Mouse (Mus musculus): ENCODE results near the gene Slc35c1. TPM values are rescaled to one million over a fixed set of nuclear protein-coding genes. Genes with fewer than 3 reads are reported as not detected.
A peak's percentile ranks its signal among the peaks of the same experiment; 100 is the strongest.

Gene Slc35c1
- total RNA-seq, 2 experiments from 2014 or later, result 5.4 to 6.0 TPM

DNA sequence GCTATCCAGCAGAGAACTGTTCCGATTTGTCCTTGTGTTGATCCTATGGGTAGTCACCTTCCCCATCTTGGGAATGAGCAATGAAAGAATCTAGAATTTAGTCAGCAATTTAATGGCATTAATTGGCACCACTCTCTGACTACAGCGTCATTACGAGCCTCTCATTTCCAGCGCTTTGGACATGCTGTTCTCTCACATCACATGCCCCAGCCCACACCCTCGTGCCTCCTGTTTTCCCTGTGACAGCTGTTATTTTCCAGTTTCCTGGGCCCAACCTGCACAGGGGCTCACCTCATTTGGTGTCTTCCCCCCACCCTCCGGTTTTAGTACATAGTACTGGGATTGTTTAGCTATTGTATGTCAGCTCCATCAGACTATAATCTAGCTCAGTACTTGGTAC lies 25.3 kb downstream of the Slc35c1 start:
- peak in 1 of 2 experiments; percentile 20 for DNase-seq

DNA sequence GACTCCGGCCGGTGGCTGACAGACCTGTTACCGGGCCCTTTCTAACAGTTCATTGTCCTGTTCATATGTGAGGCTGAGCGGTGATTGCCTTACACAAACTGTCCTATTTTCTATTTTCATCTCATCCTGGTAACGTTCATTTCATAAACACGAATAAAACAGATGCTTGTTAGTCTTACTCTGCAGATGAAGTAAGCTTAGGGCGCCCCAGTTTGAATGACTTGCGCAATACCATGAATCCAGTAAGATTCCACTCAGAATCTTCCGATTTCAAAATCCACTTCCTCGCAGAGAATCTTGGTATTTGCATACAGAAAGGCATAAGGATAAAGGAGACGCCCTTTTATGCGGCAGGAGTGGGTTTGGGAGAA lies 26.0 kb downstream of the Slc35c1 start:
- no peak for DNase-seq

DNA sequence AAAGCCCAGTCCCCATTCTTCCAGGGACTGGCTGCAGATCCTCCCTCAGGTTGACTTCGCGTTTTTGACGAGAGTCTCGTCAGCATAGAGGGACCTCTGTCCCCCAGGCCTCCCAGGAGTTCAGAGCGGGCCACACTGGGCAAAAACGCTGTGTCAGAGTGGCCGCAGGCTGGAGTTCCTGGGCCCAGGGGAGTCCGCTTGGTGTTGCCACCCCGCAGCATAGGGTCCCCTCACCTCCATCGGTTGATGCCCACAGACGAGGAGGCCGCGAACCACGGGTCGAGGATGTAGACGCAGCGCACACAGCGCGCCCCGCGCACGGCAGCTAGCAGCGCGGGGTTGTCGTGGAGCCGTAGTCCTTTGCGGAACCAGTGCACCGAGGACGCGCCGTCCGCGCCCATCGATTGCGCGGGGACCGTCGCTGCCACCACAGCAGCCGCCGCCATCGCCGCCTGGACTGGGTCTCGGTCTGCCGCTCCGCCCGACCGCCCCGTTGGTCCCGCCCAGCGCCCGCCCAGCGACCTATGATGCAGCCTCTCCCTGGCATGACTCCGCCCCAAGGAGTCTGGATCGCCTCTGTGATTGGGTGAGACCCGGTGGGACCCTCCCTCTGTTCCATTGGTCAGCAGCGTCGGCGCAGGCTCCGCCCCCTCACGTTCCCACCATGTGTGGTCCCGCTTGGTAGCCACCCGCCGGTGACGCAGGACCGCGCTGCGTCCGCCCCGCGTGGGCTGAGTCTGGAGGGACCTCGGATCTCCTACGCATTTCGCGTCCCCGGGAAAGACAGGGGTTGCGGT lies 26.6 kb downstream of the Slc35c1 start, which contains the start of gene Cry2:
Cry2 (minus strand) TSS at position 466 of the 797 bp plus-strand sequence.
- DNase-seq, result peak; percentile 98 to 99

- DNase-seq, result peak; percentile 71 to 80
Observed at GRCm38 (mm10) chr2:92432299-92433295, 27.7 kb downstream of the Slc35c1 start.

DNA sequence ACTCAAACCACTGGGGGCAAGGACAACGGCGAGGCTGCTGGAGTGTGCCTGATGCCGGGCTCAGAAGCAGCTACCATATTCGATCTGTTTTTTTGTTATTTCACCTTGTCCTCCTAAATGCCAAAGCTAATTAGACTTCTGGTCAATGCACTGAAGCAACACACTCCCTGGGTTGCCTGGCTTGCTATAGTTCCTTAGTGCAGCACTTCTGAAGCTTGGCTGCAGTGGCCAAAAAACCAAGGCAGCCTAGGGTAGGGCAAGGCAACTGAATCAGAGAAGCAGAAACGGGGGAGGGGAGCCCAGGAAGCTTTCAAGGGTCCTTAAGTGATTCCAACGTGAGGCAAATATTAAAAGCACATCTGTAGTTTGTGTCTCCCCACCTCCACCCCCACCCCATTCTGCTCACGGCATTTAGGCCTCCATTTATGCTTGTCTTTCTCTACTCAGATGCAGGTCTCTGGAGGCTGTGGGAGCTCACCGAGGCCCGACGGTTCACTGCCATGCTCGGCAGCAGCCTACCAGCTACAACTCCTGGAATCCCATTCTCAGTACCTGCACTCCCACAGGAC lies 28.6 kb downstream of the Slc35c1 start:
- DNase-seq, result peak in 1 of 2 experiments; percentile 27

- DNase-seq, result peak; percentile 76 to 82
Observed at GRCm38 (mm10) chr2:92430723-92431541, 29.4 kb downstream of the Slc35c1 start.

GRCm38 (mm10) chr2:92430089-92430488 lies 30.2 kb downstream of the Slc35c1 start:
- DNase-seq, result no peak

DNA sequence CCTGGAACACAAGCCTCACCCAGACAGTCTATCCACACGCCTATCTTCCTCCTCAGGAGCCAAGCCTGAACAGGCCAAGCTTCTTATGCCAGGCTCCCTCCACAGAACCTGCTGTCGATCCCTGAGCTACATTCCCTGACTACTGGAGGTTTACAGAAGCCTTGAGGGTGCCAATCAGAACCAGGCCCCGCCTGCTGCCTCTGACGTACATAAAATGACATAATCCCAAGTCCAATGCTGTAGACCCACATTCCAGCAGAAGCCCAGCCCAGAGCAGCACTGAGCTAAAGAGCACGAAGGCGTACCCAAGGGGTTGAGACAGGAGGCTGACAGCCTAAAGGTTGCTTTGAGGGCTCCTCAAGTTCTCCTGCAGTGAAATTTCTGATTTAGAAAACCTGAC lies 32.5 kb downstream of the Slc35c1 start:
- peak; percentile 86 to 90 for DNase-seq

DNA sequence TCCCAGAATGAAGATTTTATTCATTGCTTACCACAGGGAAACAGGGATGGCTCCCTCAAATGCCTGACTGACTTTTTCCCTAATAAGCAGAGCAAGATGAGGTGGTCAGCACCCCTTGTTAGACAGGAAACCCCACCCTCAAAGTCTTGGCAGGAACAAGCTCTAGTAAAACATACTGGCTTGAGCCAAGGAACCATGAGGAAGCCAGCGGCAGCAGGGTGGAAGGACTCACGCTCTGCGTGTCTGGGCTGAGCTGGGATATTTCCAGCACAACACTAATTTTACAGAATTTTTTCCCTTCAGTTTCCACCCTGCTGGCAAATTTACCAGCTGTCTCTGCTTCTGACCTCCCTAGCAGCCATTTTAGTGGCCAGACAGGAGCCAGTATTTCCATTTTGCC lies 33.9 kb downstream of the Slc35c1 start:
- peak; percentile 74 to 87 for DNase-seq

DNA sequence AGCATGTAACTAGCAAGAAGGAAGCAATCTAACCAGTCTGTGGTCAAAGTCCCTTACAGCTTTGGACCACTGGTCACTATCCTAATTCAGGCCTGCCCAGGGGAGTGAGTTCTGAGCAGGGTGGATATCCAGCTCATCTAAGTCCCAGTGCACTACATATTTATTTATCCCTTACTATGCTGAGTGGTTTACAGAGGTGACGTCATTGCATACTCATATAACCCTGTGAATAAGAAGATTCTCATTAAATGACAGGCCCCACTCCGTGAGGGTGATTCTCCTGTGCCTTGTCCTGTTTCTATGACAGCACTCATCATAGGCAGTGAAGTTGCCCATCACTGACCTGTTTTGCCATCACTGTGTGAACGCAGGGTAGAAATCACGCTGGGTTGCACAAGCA lies 35.0 kb downstream of the Slc35c1 start:
- no peak for DNase-seq

GRCm38 (mm10) chr2:92424462-92425308 lies 35.7 kb downstream of the Slc35c1 start:
- peak; percentile 80 to 90 for DNase-seq

GRCm38 (mm10) chr2:92423702-92424461 lies 36.5 kb downstream of the Slc35c1 start:
- DNase-seq, result peak; percentile 97 to 98

- no peak for DNase-seq
Observed at GRCm38 (mm10) chr2:92423156-92423555, 37.2 kb downstream of the Slc35c1 start.

DNA sequence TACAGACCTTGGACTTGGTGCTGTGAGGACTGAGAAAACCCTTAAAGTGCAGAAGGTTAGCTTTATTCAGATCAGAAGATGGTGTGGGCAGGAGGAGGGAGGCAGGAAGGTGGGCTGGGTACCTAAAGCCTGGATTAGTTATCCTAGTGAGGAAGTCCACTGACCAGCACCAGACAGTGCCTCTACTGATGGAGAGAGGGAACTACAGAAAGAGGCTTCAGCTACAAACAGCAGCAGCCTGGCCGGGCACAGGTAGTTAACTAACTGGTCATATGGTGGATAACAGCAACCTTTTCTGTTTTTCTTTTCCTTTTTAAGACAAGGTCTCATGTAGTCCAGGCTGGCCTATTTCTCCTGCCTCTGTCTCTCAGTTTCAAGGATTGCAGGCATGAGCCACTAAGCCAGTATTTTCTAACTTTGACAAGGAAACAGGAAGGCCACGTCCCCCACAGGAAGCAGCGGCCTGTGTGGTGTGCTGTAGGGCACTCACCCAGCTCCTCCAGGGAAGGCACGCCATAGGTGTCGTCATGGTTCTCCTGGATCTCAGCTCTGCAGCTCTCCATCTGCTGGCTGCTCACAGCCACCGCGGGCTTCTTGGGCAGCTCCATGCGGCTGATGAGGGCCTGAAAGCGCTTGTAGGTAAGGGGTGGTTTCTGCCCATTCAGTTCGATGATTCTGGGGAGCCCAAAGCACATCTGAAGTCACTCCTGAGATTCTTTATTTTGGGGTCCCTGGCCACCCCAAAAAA lies 37.8 kb downstream of the Slc35c1 start:
- peak in 1 of 2 experiments; percentile 32 for DNase-seq

GRCm38 (mm10) chr2:92421723-92422387 lies 38.5 kb downstream of the Slc35c1 start:
- DNase-seq, result peak; percentile 50 to 61

GRCm38 (mm10) chr2:92411705-92412104 lies 48.6 kb downstream of the Slc35c1 start:
- DNase-seq, result peak in 1 of 2 experiments; percentile 32

DNA sequence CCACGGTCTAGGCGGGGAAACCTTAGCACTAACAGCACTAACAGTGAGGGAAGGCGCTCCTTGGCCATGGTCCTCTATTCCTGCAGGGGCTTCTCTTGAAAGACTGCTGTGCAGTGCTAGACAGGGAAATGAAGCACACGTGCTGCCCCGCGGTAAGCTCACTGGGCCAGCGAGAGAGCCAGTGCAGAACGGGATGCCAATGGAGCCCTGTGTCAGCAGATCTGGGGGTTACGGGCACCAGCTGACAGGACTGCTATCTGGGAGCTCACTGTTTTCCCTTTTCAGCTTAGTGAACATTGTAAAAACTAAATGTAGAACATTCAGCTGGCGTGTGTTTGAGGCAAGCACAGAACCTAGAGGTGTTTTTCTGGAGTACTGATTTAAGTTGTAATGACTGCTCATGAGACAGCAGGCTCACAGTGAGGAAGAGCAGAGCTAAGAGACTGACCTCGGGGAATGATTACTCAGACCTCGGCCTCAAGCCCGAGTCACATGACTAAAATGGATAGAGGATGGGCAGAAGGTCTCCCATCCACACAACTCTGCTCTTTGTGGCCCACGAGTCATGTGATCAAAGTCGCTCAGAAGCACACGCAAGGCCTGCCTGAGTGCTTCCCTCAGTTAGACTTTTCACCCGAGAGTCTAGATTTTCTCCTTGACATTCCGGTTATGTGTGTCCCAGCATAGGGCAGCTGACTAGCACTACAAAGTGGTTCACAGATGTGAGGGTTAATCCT lies 51.9 kb downstream of the Slc35c1 start:
- no peak for DNase-seq

- DNase-seq, result no peak
Observed at GRCm38 (mm10) chr2:92405687-92406086, 54.7 kb downstream of the Slc35c1 start.
